Mouse (Mus musculus): ENCODE measurements around the gene Piwil4.

DNA sequence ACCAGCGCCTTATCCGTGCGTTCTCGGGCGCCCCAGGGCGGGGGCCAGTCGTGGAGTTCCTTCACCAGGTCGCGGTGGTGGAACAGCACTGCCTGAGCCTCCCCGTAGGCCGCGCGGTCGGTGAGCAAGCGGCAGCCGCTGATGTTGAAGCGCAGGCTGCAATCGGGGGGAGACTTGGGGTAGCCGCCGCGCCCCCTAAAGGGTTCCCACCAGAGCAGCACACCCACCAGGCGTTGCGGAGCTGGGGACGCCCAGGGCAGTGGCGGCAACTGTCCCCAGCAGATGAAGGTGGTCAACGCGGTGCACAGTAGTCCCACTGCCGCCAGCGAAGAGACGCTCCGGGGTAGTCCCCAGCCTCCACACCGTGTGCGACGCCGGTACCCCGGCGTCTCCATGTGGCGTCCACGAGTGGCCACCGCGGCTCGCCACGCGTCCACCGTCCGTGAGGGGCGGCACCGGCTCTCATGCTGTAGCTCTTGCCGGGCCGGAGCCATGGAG is 11.0 kb upstream of the Piwil4 start:
- TF ChIP-seq EP300 (IDR thresholded peaks at IDR 0.05) (no peak), CTCF (IDR thresholded peaks at IDR 0.05) (no peak)
